ENCODE assay signal across 10 mouse cellular contexts in genomic region chr2:136997104-136997503, GRCm38 (mm10).
DNase-seq lines count a peak whose midpoint lies in the region; ATAC-seq lines count a peak whose summit lies in the region.
"Had no signal": no experiment of that assay in that cellular context is flagged by ENCODE, and none has a peak within 500 bp of the region (broad histone marks: within the 10 kb centered on the region; RNA-seq: fewer than 3 reads in every experiment).

No protein-coding gene starts in this region.

- H3K4me3 ChIP-seq in midbrain, embryonic 11.5 days (ENCODE audit: low read depth, low read length): no peak overlapping the region
- H3K4me3 ChIP-seq in midbrain, embryonic 15.5 days: no peak overlapping the region
- H3K4me3 ChIP-seq: embryonic facial prominence, embryonic 15.5 days; megakaryocyte, embryonic 14.5 days had no signal

- H3K9me3 ChIP-seq in midbrain, embryonic 11.5 days (ENCODE audit: control insufficient read depth, low read length): no peaks in the 10 kb centered on the region
- no peaks in the 10 kb centered on the region for H3K9me3 ChIP-seq in midbrain, embryonic 15.5 days
- H3K9me3 ChIP-seq: embryonic facial prominence, embryonic 15.5 days; megakaryocyte, embryonic 14.5 days had no signal

- DNase-seq in gastrocnemius, adult 18-20 months (ENCODE audit: low spot score): peak; percentile 35
- DNase-seq in gastrocnemius, postnatal 4 days (ENCODE audit: low spot score in 2 of 2): no peak
- DNase-seq in midbrain, embryonic 11.5 days (ENCODE audit: low spot score, missing footprints): no peak
- DNase-seq in heart, postnatal 14 days: peak; percentile 17 to 23
- DNase-seq in retina, adult 2 months (ENCODE audit: low read depth, low spot score): peak; percentile 34
- no peak for DNase-seq in layer of hippocampus, adult 8-10 months (ENCODE audit: low spot score in 2 of 2)
- DNase-seq in spleen, postnatal 14 days (ENCODE audit: low spot score in 2 of 2): no peak

- H3K4me1 ChIP-seq in midbrain, embryonic 11.5 days (ENCODE audit: control insufficient read depth, insufficient read depth, low read length): no peaks in the 10 kb centered on the region
- no peaks in the 10 kb centered on the region for H3K4me1 ChIP-seq in midbrain, embryonic 15.5 days
- H3K4me1 ChIP-seq: embryonic facial prominence, embryonic 15.5 days had no signal

- no peaks in the 10 kb centered on the region for H3K27me3 ChIP-seq in midbrain, embryonic 11.5 days (ENCODE audit: control insufficient read depth, insufficient read depth, low read length)
- H3K27me3 ChIP-seq in midbrain, embryonic 15.5 days (replicated peaks): no peaks in the 10 kb centered on the region
- H3K27me3 ChIP-seq: embryonic facial prominence, embryonic 15.5 days; megakaryocyte, embryonic 14.5 days had no signal

- 0 out of 2 replicates have a peak, but pooled peaks have one; percentile 26 for ATAC-seq in midbrain, embryonic 11.5 days (ENCODE audit: low FRiP score)
- no peak for ATAC-seq in midbrain, embryonic 15.5 days (replicated peaks)

- H3K4me2 ChIP-seq in midbrain, embryonic 11.5 days: no peak overlapping the region
- no peak overlapping the region for H3K4me2 ChIP-seq in midbrain, embryonic 15.5 days
- H3K4me2 ChIP-seq: embryonic facial prominence, embryonic 15.5 days had no signal

- intact Hi-C loops in heart, postnatal 14 days (cut with DNase I): loop anchor here (2.0 to 10.0 kb wide), 3 partner anchors 115 to 948 kb away; no protein-coding TSS in a partner anchor

- H3K9ac ChIP-seq in midbrain, embryonic 11.5 days (ENCODE audit: low read length): no peak overlapping the region
- H3K9ac ChIP-seq in midbrain, embryonic 15.5 days: no peak overlapping the region
- H3K9ac ChIP-seq: embryonic facial prominence, embryonic 15.5 days had no signal

- H3K27ac ChIP-seq in midbrain, embryonic 11.5 days (ENCODE audit: low read depth, low read length): no peak overlapping the region
- H3K27ac ChIP-seq in midbrain, embryonic 15.5 days: no peak overlapping the region
- H3K27ac ChIP-seq: embryonic facial prominence, embryonic 15.5 days had no signal

- H3K36me3 ChIP-seq in midbrain, embryonic 11.5 days (ENCODE audit: control insufficient read depth, insufficient read depth, low read length): no peaks in the 10 kb centered on the region
- H3K36me3 ChIP-seq in midbrain, embryonic 15.5 days (replicated peaks): no peaks in the 10 kb centered on the region
- H3K36me3 ChIP-seq: embryonic facial prominence, embryonic 15.5 days had no signal

Comparison
In these comparisons a context has a peak if more than half of its experiments do, and no peak if none do; other contexts are left out.
1. DNase-seq: peak in gastrocnemius, adult 18-20 months (single experiment), heart, postnatal 14 days (2 of 2) and retina, adult 2 months (single experiment); none in gastrocnemius, postnatal 4 days (0 of 2), midbrain, embryonic 11.5 days (single experiment), layer of hippocampus, adult 8-10 months (0 of 2) and spleen, postnatal 14 days (0 of 2).